Mouse (Mus musculus): Measurements from ENCODE around the gene Psmc1. TPM values are rescaled to one million over a fixed set of nuclear protein-coding genes. Genes with fewer than 3 reads are reported as not detected.

Psmc1 gene
- polyA plus RNA-seq, 1 experiment from 2014 or later = 117 TPM

GRCm38 (mm10) chr12:100164991-100165500 is 55.1 kb downstream of the Psmc1 start:
- H3K4me1 ChIP-seq (ENCODE audit: insufficient read depth) = peaks cover 12% of the 10 kb centered on the region

GRCm38 (mm10) chr12:100166177-100166576 is 56.2 kb downstream of the Psmc1 start:
- Histone ChIP-seq H3K4me3 (ENCODE audit: low read depth, low read length) (no peak overlapping the region), H3K9me3 (ENCODE audit: low read length) (no peaks in the 10 kb centered on the region), H3K4me2 (ENCODE audit: low read depth, low read length) (no peak overlapping the region), H3K4me1 (ENCODE audit: insufficient read depth) (peaks cover 12% of the 10 kb centered on the region), H3K27ac (ENCODE audit: low read depth) (no peak overlapping the region), H3K36me3 (replicated peaks; ENCODE audit: insufficient read depth, low read length) (no peaks in the 10 kb centered on the region), H3K9ac (replicated peaks) (no peak overlapping the region), H3K27me3 (ENCODE audit: insufficient read depth, low read length) (no peaks in the 10 kb centered on the region)
- 25% methylated on average over 3 of the region's 3 CpGs for WGBS (ENCODE audit: insufficient replicate concordance)
- peak; percentile 27 for DNase-seq
- TF ChIP-seq CTCF (IDR thresholded peaks at IDR 0.05; ENCODE audit: low read depth) = peak; percentile 63
- TF ChIP-seq EP300 (IDR thresholded peaks at IDR 0.05; ENCODE audit: low read depth) = no peak
- no peak for ATAC-seq

More at GRCm38 (mm10) chr12:100164991-100165500, 55.1 kb downstream of the Psmc1 start:
- TF ChIP-seq CTCF (IDR thresholded peaks at IDR 0.05; ENCODE audit: low read depth) (no peak), EP300 (IDR thresholded peaks at IDR 0.05; ENCODE audit: low read depth) (no peak)
- Histone ChIP-seq H3K36me3 (replicated peaks; ENCODE audit: insufficient read depth, low read length) (no peaks in the 10 kb centered on the region), H3K9me3 (ENCODE audit: low read length) (no peaks in the 10 kb centered on the region), H3K27ac (ENCODE audit: low read depth) (no peak overlapping the region), H3K9ac (replicated peaks) (no peak overlapping the region), H3K27me3 (ENCODE audit: insufficient read depth, low read length) (no peaks in the 10 kb centered on the region), H3K4me2 (ENCODE audit: low read depth, low read length) (no peak overlapping the region), H3K4me3 (ENCODE audit: low read depth, low read length) (no peak overlapping the region)
- ATAC-seq = no peak
- WGBS (ENCODE audit: insufficient replicate concordance) = 74% methylated on average over 7 of the region's 7 CpGs
- DNase-seq = no peak

DNA sequence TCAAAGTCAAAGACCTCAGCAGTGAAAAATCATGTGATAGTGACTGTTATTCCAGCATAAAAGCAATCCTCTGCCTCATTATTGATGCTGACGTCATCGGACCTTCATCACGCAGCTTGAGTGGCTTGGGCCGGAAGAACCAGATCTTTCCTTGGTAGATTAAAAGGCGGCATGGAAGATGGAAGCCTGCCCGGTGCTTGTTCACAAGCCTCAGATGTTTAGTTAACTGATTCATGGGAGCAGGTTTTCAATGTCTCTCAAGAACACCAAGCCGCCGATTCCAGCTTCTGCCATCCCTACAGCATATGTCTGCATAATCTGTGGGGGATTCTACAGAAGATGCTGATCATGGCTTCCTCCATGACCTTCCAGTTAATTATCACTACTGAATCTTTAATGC is 57.0 kb downstream of the Psmc1 start:
- Histone ChIP-seq H3K4me2 (ENCODE audit: low read depth, low read length) (no peak overlapping the region), H3K4me3 (ENCODE audit: low read depth, low read length) (no peak overlapping the region), H3K9me3 (ENCODE audit: low read length) (no peaks in the 10 kb centered on the region), H3K27me3 (ENCODE audit: insufficient read depth, low read length) (no peaks in the 10 kb centered on the region), H3K36me3 (replicated peaks; ENCODE audit: insufficient read depth, low read length) (no peaks in the 10 kb centered on the region), H3K27ac (ENCODE audit: low read depth) (no peak overlapping the region), H3K4me1 (ENCODE audit: insufficient read depth) (peaks cover 12% of the 10 kb centered on the region), H3K9ac (replicated peaks) (no peak overlapping the region)
- no peak for DNase-seq
- ATAC-seq = no peak
- no peak for TF ChIP-seq EP300 (IDR thresholded peaks at IDR 0.05; ENCODE audit: low read depth)
- TF ChIP-seq CTCF (IDR thresholded peaks at IDR 0.05; ENCODE audit: low read depth) = no peak
- 85% methylated on average over 8 of the region's 8 CpGs for WGBS (ENCODE audit: insufficient replicate concordance)

DNA sequence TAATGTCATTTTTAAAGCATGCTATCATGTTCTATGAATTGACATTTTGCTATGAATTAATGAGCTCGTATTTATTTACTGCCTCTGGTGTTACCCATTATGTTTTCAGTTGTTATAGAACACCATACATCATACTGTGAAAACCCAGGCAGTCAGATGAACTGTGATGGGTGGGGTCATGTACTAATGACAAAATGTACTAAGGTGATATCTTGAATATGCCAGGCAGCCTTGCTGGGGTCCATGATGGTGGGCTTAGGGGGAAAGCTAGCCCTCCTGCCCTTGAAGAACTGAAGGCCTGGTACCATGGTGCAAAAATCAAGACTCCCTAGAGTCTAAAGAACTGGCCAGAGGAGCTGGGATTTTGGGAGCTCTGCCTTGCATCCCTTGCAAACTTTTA is 57.5 kb downstream of the Psmc1 start:
- no peaks in the 10 kb centered on the region for H3K27me3 ChIP-seq (ENCODE audit: insufficient read depth, low read length)
- no peak for TF ChIP-seq EP300 (IDR thresholded peaks at IDR 0.05; ENCODE audit: low read depth)
- TF ChIP-seq CTCF (IDR thresholded peaks at IDR 0.05; ENCODE audit: low read depth) = no peak
- H3K4me3 ChIP-seq (ENCODE audit: low read depth, low read length) = no peak overlapping the region
- ATAC-seq (no peak), DNase-seq (no peak)
- peaks cover 12% of the 10 kb centered on the region for H3K4me1 ChIP-seq (ENCODE audit: insufficient read depth)
- H3K9me3 ChIP-seq (ENCODE audit: low read length) = no peaks in the 10 kb centered on the region
- no peaks in the 10 kb centered on the region for H3K36me3 ChIP-seq (replicated peaks; ENCODE audit: insufficient read depth, low read length)
- H3K9ac ChIP-seq (replicated peaks) = no peak overlapping the region
- 0 out of 2 replicates have a peak overlapping the region, but pooled peaks have one; percentile 67 for H3K27ac ChIP-seq (ENCODE audit: low read depth)
- WGBS (ENCODE audit: insufficient replicate concordance) = 80% methylated on average over 1 of the region's 1 CpGs
- H3K4me2 ChIP-seq (ENCODE audit: low read depth, low read length) = 0 out of 2 replicates have a peak overlapping the region, but pooled peaks have one; percentile 74

DNA sequence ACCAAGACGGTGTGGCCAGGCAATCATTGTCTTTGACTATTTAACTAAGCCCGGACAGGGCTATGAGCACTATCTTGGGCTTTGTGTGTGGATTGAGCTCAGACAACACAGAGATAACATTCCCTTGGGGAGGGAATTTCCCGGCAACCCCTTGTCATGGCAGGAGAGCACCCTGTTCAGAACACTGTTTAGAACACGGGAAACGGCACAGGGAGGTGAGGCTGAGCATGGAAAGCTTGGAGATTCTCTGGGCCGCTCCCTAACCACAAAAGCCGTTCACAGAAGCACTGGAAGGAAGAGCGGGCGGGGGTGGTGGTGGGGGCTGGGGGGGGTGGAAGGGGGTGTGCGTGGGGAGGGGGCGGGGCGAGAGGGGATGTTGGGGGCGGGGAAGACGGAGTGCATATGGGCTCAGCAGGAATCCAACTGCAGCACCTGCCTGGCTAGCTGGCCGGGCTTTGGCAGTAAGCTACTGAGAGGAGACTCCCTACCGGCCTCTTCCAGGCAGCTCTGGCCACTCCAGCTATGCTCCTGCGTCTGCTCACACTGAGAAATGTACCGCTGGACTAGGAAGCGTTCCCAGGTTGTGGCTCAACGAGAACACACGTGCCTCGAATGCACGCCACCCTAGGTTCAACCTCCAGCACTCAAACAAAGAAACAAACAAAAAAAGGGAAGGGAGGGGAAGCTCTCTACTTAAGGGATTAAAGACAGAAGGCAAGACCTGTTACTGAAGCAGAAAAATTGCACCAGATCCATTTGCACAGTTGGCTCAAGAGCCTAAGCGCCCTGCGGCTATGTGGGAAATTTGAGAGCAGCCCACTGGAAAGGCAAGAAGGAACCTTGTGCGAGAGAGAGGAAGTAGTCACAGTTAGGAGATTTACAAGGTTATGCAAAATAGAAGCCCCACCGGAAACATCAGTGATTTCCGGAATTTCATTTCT is 58.2 kb downstream of the Psmc1 start:
- 5% methylated on average over 27 of the region's 28 CpGs for WGBS (ENCODE audit: insufficient replicate concordance)
- H3K4me1 ChIP-seq (ENCODE audit: insufficient read depth) = peaks cover 12% of the 10 kb centered on the region
- H3K9ac ChIP-seq (replicated peaks) = peak overlapping the region; percentile 51
- peak; percentile 30 for DNase-seq
- no peaks in the 10 kb centered on the region for H3K9me3 ChIP-seq (ENCODE audit: low read length)
- peak overlapping the region; percentile 74 for H3K4me2 ChIP-seq (ENCODE audit: low read depth, low read length)
- H3K36me3 ChIP-seq (replicated peaks; ENCODE audit: insufficient read depth, low read length) = no peaks in the 10 kb centered on the region
- peak overlapping the region; percentile 29; the same call in 1 of the 2 replicates for H3K4me3 ChIP-seq (ENCODE audit: low read depth, low read length)
- H3K27me3 ChIP-seq (ENCODE audit: insufficient read depth, low read length) = no peaks in the 10 kb centered on the region
- 0 out of 2 replicates have a peak, but pooled peaks have one; percentile 13 for TF ChIP-seq EP300 (IDR thresholded peaks at IDR 0.05; ENCODE audit: low read depth)
- no peak for TF ChIP-seq CTCF (IDR thresholded peaks at IDR 0.05; ENCODE audit: low read depth)
- peak; percentile 61 for ATAC-seq
- H3K27ac ChIP-seq (ENCODE audit: low read depth) = peak overlapping the region; percentile 67

DNA sequence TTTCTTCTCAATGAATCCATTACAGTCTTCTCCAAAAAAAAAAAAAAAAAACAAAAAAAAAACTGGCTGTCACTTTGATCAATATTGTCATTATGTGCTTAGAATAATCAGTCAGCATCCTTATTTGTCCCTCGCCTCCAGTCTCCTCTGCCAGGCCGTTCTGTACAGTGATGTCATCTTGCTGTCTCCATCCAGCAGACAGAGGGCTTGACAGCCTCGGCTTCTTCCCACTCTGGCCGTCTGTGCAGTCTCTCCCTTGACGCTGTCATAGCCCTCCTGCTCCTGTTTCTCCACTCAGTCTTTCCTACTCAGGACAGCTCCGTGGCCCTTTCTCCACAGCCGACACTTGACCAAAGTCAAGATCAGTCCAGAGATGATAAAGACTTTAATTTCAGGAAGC is 62.5 kb downstream of the Psmc1 start:
- DNase-seq (no peak), ATAC-seq (no peak)
- WGBS (ENCODE audit: insufficient replicate concordance) = 58% methylated on average over 7 of the region's 7 CpGs
- no peaks in the 10 kb centered on the region for H3K36me3 ChIP-seq (replicated peaks; ENCODE audit: insufficient read depth, low read length)
- H3K27me3 ChIP-seq (ENCODE audit: insufficient read depth, low read length) = no peaks in the 10 kb centered on the region
- H3K4me3 ChIP-seq (ENCODE audit: low read depth, low read length) = no peak overlapping the region
- H3K4me2 ChIP-seq (ENCODE audit: low read depth, low read length) = no peak overlapping the region
- H3K9me3 ChIP-seq (ENCODE audit: low read length) = no peaks in the 10 kb centered on the region
- no peak overlapping the region for H3K9ac ChIP-seq (replicated peaks)
- H3K27ac ChIP-seq (ENCODE audit: low read depth) = no peak overlapping the region
- peaks cover 12% of the 10 kb centered on the region for H3K4me1 ChIP-seq (ENCODE audit: insufficient read depth)
- TF ChIP-seq CTCF (IDR thresholded peaks at IDR 0.05; ENCODE audit: low read depth) (no peak), EP300 (IDR thresholded peaks at IDR 0.05; ENCODE audit: low read depth) (no peak)

Other genes with a start within 250 kb of the Psmc1 start
- 3.3 and 4.5 TPM in 2 replicates for gene Efcab11, start 225.7 kb upstream of the Psmc1 start, polyA plus RNA-seq (2015; fragmentation: Nextera tagmentation; extraction: Ambion mirVana)
- gene Tdp1, start 225.6 kb upstream of the Psmc1 start, polyA plus RNA-seq (2015; fragmentation: Nextera tagmentation; extraction: Ambion mirVana) = 11.9 and 12.4 TPM in 2 replicates
- gene Kcnk13, start 145.7 kb upstream of the Psmc1 start, polyA plus RNA-seq (2015; fragmentation: Nextera tagmentation; extraction: Ambion mirVana) = 1.3 TPM in 2 replicates
- gene Nrde2, start 49.5 kb downstream of the Psmc1 start, polyA plus RNA-seq (2015; fragmentation: Nextera tagmentation; extraction: Ambion mirVana) = 3.5 and 4.7 TPM in 2 replicates
- 454 and 482 TPM in 2 replicates for gene Calm1, start 89.3 kb downstream of the Psmc1 start, polyA plus RNA-seq (2015; fragmentation: Nextera tagmentation; extraction: Ambion mirVana)

Measured in liver, postnatal 0 days (tissue).